Mouse (Mus musculus) kidney, postnatal 0 days (tissue): ENCODE measurements around the gene Lrig1. TPM values are rescaled to one million over a fixed set of nuclear protein-coding genes. Genes with fewer than 3 reads are reported as not detected.

Experiments
- ATAC-seq: fragments of 200-750 bp; cut with Nextera tagmentation; replicated peaks from 2 replicates; pipeline ENCODE4 v1.8.0; 2017; ENCODE audit warnings: low read depth, moderate number of reproducible peaks, moderate TSS enrichment, moderate library complexity; ENCODE audit not compliant: low FRiP score
- DNase-seq: peaks from one replicate; pipeline ENCODE4 v3.0.0-alpha.2; 2016; ENCODE audit warnings: low spot score
- H3K27ac ChIP-seq: fragments of 300-500 bp; sonication (generic); 2 replicates; pipeline ENCODE4 v1.5.1; 2014; ENCODE audit warnings: mild to moderate bottlenecking
- H3K27me3 ChIP-seq: fragments of 300-500 bp; sonication (generic); 2 replicates; pipeline ENCODE4 v1.6.1; 2014; ENCODE audit warnings: low read length, mixed read lengths; ENCODE audit not compliant: insufficient read depth
- H3K36me3 ChIP-seq: fragments of 300-500 bp; sonication (generic); 2 replicates; pipeline ENCODE4 v1.6.1; 2014; ENCODE audit warnings: low read length, mixed read lengths; ENCODE audit not compliant: insufficient read depth
- H3K4me1 ChIP-seq: fragments of 300-500 bp; sonication (generic); replicated peaks from 2 replicates; pipeline ENCODE4 v1.6.1; 2014; ENCODE audit warnings: antibody characterized with exemption, low read length, mixed read lengths; ENCODE audit not compliant: insufficient read depth
- H3K4me2 ChIP-seq: fragments of 300-500 bp; sonication (generic); 2 replicates; pipeline ENCODE4 v1.6.1; 2014; ENCODE audit warnings: mild to moderate bottlenecking, low read length, moderate library complexity, mixed read lengths
- H3K4me3 ChIP-seq: fragments of 300-500 bp; sonication (generic); replicated peaks from 2 replicates; pipeline ENCODE4 v1.5.1; 2014; ENCODE audit warnings: low read depth, low read length
- H3K9ac ChIP-seq: fragments of 300-500 bp; sonication (generic); 2 replicates; pipeline ENCODE4 v1.6.1; 2014; ENCODE audit warnings: low read depth, low read length
- H3K9me3 ChIP-seq: fragments of 300-500 bp; sonication (generic); replicated peaks from 2 replicates; pipeline ENCODE4 v1.6.1; 2016; ENCODE audit warnings: low read length, inconsistent platforms, mixed read lengths
- CTCF ChIP-seq: IDR thresholded peaks from 2 replicates; pipeline ENCODE4 v1.5.1; 2016; ENCODE audit warnings: antibody characterized with exemption, low read depth, mild to moderate bottlenecking, moderate library complexity
- WGBS: fragments of 180-500 bp; shearing (Covaris S2); extraction: QIAGEN DNeasy Blood & Tissue Kit; methylation state at CpG from one replicate; pipeline ENCODE4 v1.1.7; 2014; 5-methylcytosine and 5-hydroxymethylcytosine counted together
- polyA plus RNA-seq: library from polyadenylated mRNA; unstranded; fragments of >200 nt; fragmentation: Nextera tagmentation; extraction: Ambion mirVana; gene quantifications from 2 replicates; pipeline ENCODE4 v1.2.1, GENCODE M21; 2015

Lrig1 gene
- polyA plus RNA-seq, 1 experiment from 2014 or later: 8.3 TPM

GRCm38 (mm10) chr6:94688722-94689121 lies 11.2 kb downstream of the Lrig1 start:
- no peaks in the 10 kb centered on the region for H3K9me3 ChIP-seq
- DNase-seq: peak; percentile 70
- H3K4me1 ChIP-seq: peaks cover 31% of the 10 kb centered on the region
- no peak overlapping the region for H3K9ac ChIP-seq
- H3K4me3 ChIP-seq: no peak overlapping the region
- no peaks in the 10 kb centered on the region for H3K36me3 ChIP-seq
- no peak overlapping the region for H3K4me2 ChIP-seq
- no peak overlapping the region for H3K27ac ChIP-seq
- no peak for TF ChIP-seq CTCF
- no peak for ATAC-seq
- 55% methylated on average over 4 of the region's 4 CpGs for whole genome bisulfite sequencing
- no peaks in the 10 kb centered on the region for H3K27me3 ChIP-seq

DNA sequence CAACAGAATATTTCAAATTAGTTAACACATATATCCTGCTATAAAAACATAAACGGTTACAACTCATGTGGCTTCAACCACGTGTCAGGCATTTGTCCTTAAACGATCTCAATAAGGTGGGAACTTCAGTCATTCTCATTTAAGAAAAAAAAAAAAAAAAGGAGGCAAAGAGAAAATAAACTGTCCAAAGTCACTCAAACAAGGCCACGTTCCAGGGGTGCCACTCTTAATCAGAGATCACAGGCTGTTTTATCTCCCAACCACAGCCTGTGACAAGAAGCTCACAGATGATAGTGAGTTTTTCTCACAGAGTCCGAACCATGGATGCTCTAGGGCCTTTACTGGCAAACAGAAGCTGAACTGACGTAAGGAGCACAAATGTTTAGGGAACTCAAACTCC lies 13.9 kb downstream of the Lrig1 start:
- Histone ChIP-seq H3K9ac (no peak overlapping the region), H3K36me3 (no peaks in the 10 kb centered on the region), H3K4me1 (peaks cover 30% of the 10 kb centered on the region), H3K4me3 (no peak overlapping the region), H3K27me3 (no peaks in the 10 kb centered on the region), H3K4me2 (no peak overlapping the region), H3K27ac (no peak overlapping the region), H3K9me3 (no peaks in the 10 kb centered on the region)
- ATAC-seq (no peak), DNase-seq (no peak)
- 69% methylated on average over 6 of the region's 6 CpGs for WGBS
- TF ChIP-seq CTCF: no peak

DNA sequence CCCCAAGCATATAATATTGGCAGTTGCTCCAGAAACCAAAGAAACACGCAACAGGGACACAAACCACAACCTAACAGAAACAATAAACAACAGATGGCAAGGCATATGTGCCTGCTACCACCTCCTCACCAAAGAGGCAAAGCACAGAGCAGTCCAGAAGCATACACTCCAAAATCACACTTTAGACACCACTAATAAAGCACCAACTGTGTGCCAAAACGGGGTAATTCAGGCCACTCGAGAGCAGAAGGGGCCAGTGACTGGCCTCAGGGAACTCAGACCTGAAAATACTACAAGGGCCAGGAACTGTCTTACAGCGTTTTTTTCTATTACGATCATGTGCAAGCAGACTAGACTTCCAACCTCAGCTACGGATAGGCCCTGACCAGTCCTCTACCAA lies 14.3 kb downstream of the Lrig1 start:
- ATAC-seq (no peak), DNase-seq (no peak)
- no peaks in the 10 kb centered on the region for H3K9me3 ChIP-seq
- no peak overlapping the region for H3K9ac ChIP-seq
- no peak overlapping the region for H3K4me2 ChIP-seq
- no peaks in the 10 kb centered on the region for H3K27me3 ChIP-seq
- peaks cover 32% of the 10 kb centered on the region for H3K4me1 ChIP-seq
- H3K27ac ChIP-seq: no peak overlapping the region
- WGBS: 66% methylated on average over 6 of the region's 6 CpGs
- H3K4me3 ChIP-seq: no peak overlapping the region
- H3K36me3 ChIP-seq: no peaks in the 10 kb centered on the region
- no peak for TF ChIP-seq CTCF

DNA sequence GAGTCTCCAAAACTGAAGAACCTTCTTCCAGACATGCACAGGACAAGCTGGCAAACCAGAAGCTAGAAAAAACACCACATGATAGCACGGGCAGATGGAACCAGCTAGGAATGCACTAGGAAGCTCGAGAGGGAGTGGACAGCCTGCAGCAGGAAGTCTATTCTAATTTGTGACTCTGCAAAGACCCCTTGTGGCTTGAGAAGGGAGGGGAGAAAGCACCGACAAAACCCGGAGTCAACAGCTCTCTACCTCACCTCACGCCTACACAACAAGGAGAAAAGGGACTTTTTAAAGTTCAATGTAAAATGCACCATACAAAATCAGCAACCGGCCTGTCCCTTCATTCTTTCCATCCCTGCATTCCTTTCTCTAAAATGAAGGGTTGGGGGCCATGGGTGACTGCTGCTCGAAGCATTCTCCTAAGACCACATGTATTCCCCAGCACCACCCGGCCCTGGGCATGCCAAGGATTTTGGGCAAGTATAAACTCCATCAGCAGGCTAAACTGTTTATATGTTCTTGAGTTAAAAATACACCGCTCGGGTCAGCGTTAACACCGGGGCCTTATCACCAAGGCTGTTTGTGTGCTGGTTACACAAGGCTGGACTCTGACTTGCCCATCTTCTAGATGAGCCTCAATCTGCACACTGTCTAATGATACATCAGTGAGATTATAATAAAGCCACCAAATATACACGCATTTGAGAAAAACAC lies 15.0 kb downstream of the Lrig1 start:
- H3K27ac ChIP-seq: 0 out of 2 replicates have a peak overlapping the region, but pooled peaks have one; percentile 2
- H3K4me1 ChIP-seq: peaks cover 32% of the 10 kb centered on the region
- H3K9ac ChIP-seq: no peak overlapping the region
- 40% methylated on average over 13 of the region's 13 CpGs for whole genome bisulfite sequencing
- H3K27me3 ChIP-seq: no peaks in the 10 kb centered on the region
- peak; percentile 50 for TF ChIP-seq CTCF
- H3K9me3 ChIP-seq: no peaks in the 10 kb centered on the region
- DNase-seq: peak; percentile 78
- ATAC-seq: no peak
- no peak overlapping the region for H3K4me2 ChIP-seq
- no peak overlapping the region for H3K4me3 ChIP-seq
- no peaks in the 10 kb centered on the region for H3K36me3 ChIP-seq

DNA sequence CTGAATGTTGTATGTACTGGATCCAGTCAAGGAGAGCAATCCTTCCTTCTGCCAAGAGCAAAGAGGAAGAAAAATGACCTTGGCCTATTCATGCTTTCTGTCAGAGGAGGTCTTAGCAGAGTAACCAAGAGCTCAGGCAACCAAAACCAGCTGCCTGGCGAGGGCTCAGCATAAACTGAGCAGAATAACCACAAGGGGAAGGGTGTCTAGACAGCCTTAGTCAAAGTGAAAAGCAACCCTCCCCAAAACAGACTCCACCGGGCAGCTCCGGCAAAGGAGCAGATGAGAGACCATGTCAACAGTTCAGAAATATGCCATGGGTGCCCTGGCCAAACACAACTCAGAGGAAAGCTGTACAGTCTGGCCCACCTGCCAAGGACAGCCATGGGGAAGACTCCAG lies 16.3 kb downstream of the Lrig1 start:
- H3K36me3 ChIP-seq: no peaks in the 10 kb centered on the region
- H3K4me3 ChIP-seq: no peak overlapping the region
- no peak overlapping the region for H3K9ac ChIP-seq
- ATAC-seq (no peak; the same call in 1 of the 2 replicates), DNase-seq (no peak)
- H3K27ac ChIP-seq: no peak overlapping the region
- TF ChIP-seq CTCF: no peak
- 80% methylated on average over 3 of the region's 3 CpGs for WGBS
- no peaks in the 10 kb centered on the region for H3K27me3 ChIP-seq
- H3K4me1 ChIP-seq: peaks cover 32% of the 10 kb centered on the region
- H3K9me3 ChIP-seq: no peaks in the 10 kb centered on the region
- no peak overlapping the region for H3K4me2 ChIP-seq

GRCm38 (mm10) chr6:94682270-94682618 lies 17.7 kb downstream of the Lrig1 start:
- no peaks in the 10 kb centered on the region for H3K27me3 ChIP-seq

More at GRCm38 (mm10) chr6:94682270-94682618, 17.7 kb downstream of the Lrig1 start:
- ATAC-seq (no peak), DNase-seq (no peak)
- no peak overlapping the region for H3K9ac ChIP-seq
- peaks cover 39% of the 10 kb centered on the region for H3K4me1 ChIP-seq
- no peaks in the 10 kb centered on the region for H3K9me3 ChIP-seq
- H3K27ac ChIP-seq: 0 out of 2 replicates have a peak overlapping the region, but pooled peaks have one; percentile 13
- WGBS: 80% methylated on average over 6 of the region's 6 CpGs
- no peak for TF ChIP-seq CTCF
- H3K4me2 ChIP-seq: no peak overlapping the region
- H3K4me3 ChIP-seq: no peak overlapping the region
- H3K36me3 ChIP-seq: no peaks in the 10 kb centered on the region
